Mouse (Mus musculus) kidney, adult 2 months (tissue): ENCODE measurements around the gene Ints5.

ENCODE experiments used
- CTCF ChIP-seq: fragments of 200-500 bp; conservative IDR thresholded peaks from 2 replicates; pipeline ENCODE4 v1.5.1; 2011; ENCODE audit warnings: low read depth, mild to moderate bottlenecking, control low read depth, low read length, moderate library complexity, mixed read lengths; ENCODE audit not compliant: insufficient read depth, insufficient read length
- POLR2A ChIP-seq: fragments of 200-500 bp; IDR thresholded peaks from one replicate; pipeline ENCODE4 v1.6.1; 2011; ENCODE audit warnings: low read depth, low read length, control low read depth

DNA sequence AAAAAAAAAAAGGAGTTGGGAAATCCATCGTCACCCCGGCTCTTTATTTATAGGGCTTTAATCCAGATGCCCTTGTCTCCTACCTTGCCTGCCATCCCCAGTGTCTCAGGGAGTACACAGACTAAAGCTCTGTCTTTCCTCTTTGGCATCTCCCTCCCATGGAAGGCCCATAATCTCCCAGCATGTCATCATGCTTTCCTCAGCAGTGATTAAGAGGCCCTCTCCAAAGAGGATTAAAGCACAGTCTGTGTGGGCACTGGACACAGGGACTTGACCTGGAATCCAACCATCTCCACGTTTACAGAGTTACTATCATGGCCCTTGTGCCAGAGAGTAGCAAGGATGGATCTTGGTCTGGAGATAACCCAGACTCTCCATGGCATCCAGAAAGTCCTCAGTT, 9.2 kb upstream of the Ints5 start, which contains the start of the genes Lbhd1 and Gm49403:
- TF ChIP-seq CTCF: no peak
- no peak for TF ChIP-seq POLR2A
